Mouse (Mus musculus) neural tube, embryonic 14.5 days (tissue): Measurements from ENCODE around the gene Gm35315. TPM values are rescaled to one million over a fixed set of nuclear protein-coding genes. Genes with fewer than 3 reads are reported as not detected.

ENCODE experiments used
- ATAC-seq: fragments of 200-750 bp; cut with Nextera tagmentation; 2 replicates; pipeline ENCODE4 v1.8.0; 2017; ENCODE audit warnings: low read depth, mild to moderate bottlenecking, moderate TSS enrichment, moderate library complexity
- H3K27ac ChIP-seq: fragments of 300-500 bp; sonication (generic); 2 replicates; pipeline ENCODE4 v1.5.1; 2014; ENCODE audit warnings: low read depth, mild to moderate bottlenecking, control low read depth, low read length, moderate library complexity, mixed read lengths
- H3K27me3 ChIP-seq: fragments of 300-500 bp; sonication (generic); 2 replicates; pipeline ENCODE4 v1.6.1; 2014; ENCODE audit warnings: low read length; ENCODE audit not compliant: control insufficient read depth, insufficient read depth
- H3K36me3 ChIP-seq: fragments of 300-500 bp; sonication (generic); 2 replicates; pipeline ENCODE4 v1.6.1; 2014; ENCODE audit warnings: low read length, mixed read lengths; ENCODE audit not compliant: control insufficient read depth, insufficient read depth
- H3K4me1 ChIP-seq: fragments of 300-500 bp; sonication (generic); 2 replicates; pipeline ENCODE4 v1.6.1; 2014; ENCODE audit warnings: low read length; ENCODE audit not compliant: control insufficient read depth, insufficient read depth
- H3K4me2 ChIP-seq: fragments of 300-500 bp; sonication (generic); 2 replicates; pipeline ENCODE4 v1.6.1; 2014; ENCODE audit warnings: mild to moderate bottlenecking, low read depth, low read length, control low read depth
- H3K4me3 ChIP-seq: fragments of 300-500 bp; sonication (generic); 2 replicates; pipeline ENCODE4 v1.5.1; 2014; ENCODE audit warnings: low read depth, low read length, control low read depth, mixed read lengths
- H3K9ac ChIP-seq: fragments of 300-500 bp; sonication (generic); replicated peaks from 2 replicates; pipeline ENCODE4 v1.6.1; 2014; ENCODE audit warnings: low read depth, mild to moderate bottlenecking, control low read depth, low read length, mixed read lengths
- H3K9me3 ChIP-seq: fragments of 300-500 bp; sonication (generic); 2 replicates; pipeline ENCODE4 v1.6.1; 2016; ENCODE audit warnings: low read length; ENCODE audit not compliant: control insufficient read depth
- WGBS: fragments of 180-500 bp; shearing (Covaris S2); extraction: QIAGEN DNeasy Blood & Tissue Kit; methylation state at CpG from one replicate; pipeline ENCODE4 v1.1.7; 2014; 5-methylcytosine and 5-hydroxymethylcytosine counted together
- polyA plus RNA-seq: library from polyadenylated mRNA; unstranded; fragments of >200 nt; fragmentation: Nextera tagmentation; extraction: Ambion mirVana; gene quantifications from 2 replicates; pipeline ENCODE4 v1.2.1, GENCODE M21; 2014

The Gm35315 gene
- 0.33 and 0.50 TPM in 2 replicates for polyA plus RNA-seq

GRCm38 (mm10) chr5:110094030-110094846 lies at the start of gene Gm35315:
Gene Gm35315 (minus strand): TSS chr5:110094420.
- peak within 1 kb of the TSS; percentile 48 for H3K9ac ChIP-seq
- H3K36me3 ChIP-seq: no peaks in the 10 kb centered on the region
- H3K27ac ChIP-seq: peak within 1 kb of the TSS; percentile 10; the same call in 1 of the 2 replicates
- H3K4me3 ChIP-seq: peak within 1 kb of the TSS; percentile 40
- H3K4me2 ChIP-seq: peak within 1 kb of the TSS; percentile 68
- peak; percentile 97 for ATAC-seq
- WGBS: under 1% methylated on average over 24 of the region's 25 CpGs
- H3K9me3 ChIP-seq: no peaks in the 10 kb centered on the region
- H3K4me1 ChIP-seq: no peaks in the 10 kb centered on the region
- H3K27me3 ChIP-seq: no peaks in the 10 kb centered on the region

DNA sequence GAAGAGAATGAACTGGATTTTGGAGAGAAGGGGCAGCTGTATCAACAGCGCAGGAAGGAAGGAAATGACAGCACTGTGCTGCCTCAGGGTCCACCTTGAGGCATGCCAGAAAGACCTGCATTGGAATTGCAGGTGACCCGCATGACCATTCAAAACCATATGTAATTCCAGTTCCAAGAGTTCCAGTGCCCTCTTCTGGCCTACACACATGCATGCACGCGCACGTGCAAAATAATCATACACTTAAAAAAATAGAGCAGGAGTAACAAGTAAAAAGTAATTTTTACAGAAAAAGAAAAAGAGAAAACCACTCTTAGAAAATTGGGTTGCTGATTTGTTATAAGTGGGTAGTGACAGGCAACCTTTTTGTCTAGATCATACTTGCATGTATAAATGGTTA lies 48.8 kb upstream of the Gm35315 start:
- Histone ChIP-seq H3K9ac (no peak overlapping the region), H3K36me3 (peaks cover 48% of the 10 kb centered on the region), H3K27me3 (no peaks in the 10 kb centered on the region), H3K4me3 (no peak overlapping the region), H3K9me3 (no peaks in the 10 kb centered on the region), H3K27ac (no peak overlapping the region), H3K4me2 (no peak overlapping the region), H3K4me1 (no peaks in the 10 kb centered on the region)
- ATAC-seq: no peak
- 94% methylated on average over 5 of the region's 5 CpGs for WGBS

DNA sequence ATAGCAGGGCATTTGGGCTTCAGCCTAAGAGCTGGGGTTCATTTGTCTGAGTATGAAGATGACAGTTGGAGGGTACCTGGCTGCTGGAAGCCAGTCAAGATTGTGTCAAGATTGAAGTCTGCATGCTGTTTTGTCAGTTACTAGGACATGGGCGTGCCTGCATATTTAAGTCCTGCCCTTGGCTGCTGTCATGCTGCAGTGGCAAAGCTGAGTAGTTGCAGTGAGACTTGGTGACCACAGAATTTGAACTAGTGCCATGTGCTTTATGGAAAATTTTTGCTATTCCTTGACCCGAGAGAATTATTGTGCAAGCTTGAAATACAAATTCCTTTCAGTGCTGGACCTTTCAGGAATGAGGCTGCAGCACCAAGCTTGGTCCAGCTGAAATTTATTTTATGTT lies 48.1 kb upstream of the Gm35315 start:
- H3K27me3 ChIP-seq: no peaks in the 10 kb centered on the region
- no peak overlapping the region for H3K4me3 ChIP-seq
- ATAC-seq: no peak
- H3K36me3 ChIP-seq: peaks cover 44% of the 10 kb centered on the region
- WGBS: 92% methylated on average over 2 of the region's 2 CpGs
- H3K4me2 ChIP-seq: no peak overlapping the region
- no peaks in the 10 kb centered on the region for H3K4me1 ChIP-seq
- no peak overlapping the region for H3K9ac ChIP-seq
- H3K9me3 ChIP-seq: no peaks in the 10 kb centered on the region
- H3K27ac ChIP-seq: no peak overlapping the region

GRCm38 (mm10) chr5:110140424-110140823 lies 46.2 kb upstream of the Gm35315 start:
- Histone ChIP-seq H3K4me2 (no peak overlapping the region), H3K27ac (no peak overlapping the region), H3K9me3 (no peaks in the 10 kb centered on the region), H3K4me1 (peaks cover 5% of the 10 kb centered on the region; the same call in 1 of the 2 replicates), H3K9ac (no peak overlapping the region), H3K4me3 (no peak overlapping the region), H3K27me3 (no peaks in the 10 kb centered on the region), H3K36me3 (peaks cover 27% of the 10 kb centered on the region)
- WGBS: 96% methylated on average over 7 of the region's 7 CpGs
- ATAC-seq: no peak

- WGBS: over 99% methylated on average over 3 of the region's 3 CpGs
- H3K4me2 ChIP-seq: no peak overlapping the region
- H3K9ac ChIP-seq: no peak overlapping the region
- no peaks in the 10 kb centered on the region for H3K27me3 ChIP-seq
- H3K9me3 ChIP-seq: no peaks in the 10 kb centered on the region
- H3K4me3 ChIP-seq: no peak overlapping the region
- ATAC-seq: no peak
- peaks cover 18% of the 10 kb centered on the region for H3K36me3 ChIP-seq
- no peak overlapping the region for H3K27ac ChIP-seq
- H3K4me1 ChIP-seq: peaks cover 5% of the 10 kb centered on the region; the same call in 1 of the 2 replicates
Measured at GRCm38 (mm10) chr5:110139325-110139724, 45.1 kb upstream of the Gm35315 start.

DNA sequence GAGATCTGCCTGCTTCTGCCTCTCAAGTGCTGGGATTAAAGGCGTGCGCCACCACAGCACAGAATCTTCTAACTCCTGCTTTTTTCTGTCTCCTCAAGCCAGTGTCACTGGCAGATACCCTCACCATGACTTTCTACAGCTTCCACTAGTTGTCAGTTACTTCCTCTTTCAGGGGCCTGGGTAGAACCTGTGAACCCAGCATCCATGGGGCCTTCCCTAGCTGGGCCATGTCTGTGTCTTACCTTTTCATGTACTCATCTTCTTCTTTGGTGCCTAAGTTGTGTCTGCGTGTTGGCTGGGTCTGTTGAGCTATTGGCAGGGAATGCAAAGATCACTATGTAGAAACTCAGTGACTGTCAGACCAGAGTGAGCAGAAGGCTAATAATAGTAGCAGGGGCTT lies 43.6 kb upstream of the Gm35315 start:
- Histone ChIP-seq H3K4me3 (no peak overlapping the region), H3K27me3 (no peaks in the 10 kb centered on the region), H3K9me3 (no peaks in the 10 kb centered on the region), H3K4me1 (peaks cover 5% of the 10 kb centered on the region; the same call in 1 of the 2 replicates), H3K36me3 (peaks cover 7% of the 10 kb centered on the region), H3K9ac (no peak overlapping the region), H3K27ac (no peak overlapping the region), H3K4me2 (no peak overlapping the region)
- 96% methylated on average over 3 of the region's 3 CpGs for WGBS
- no peak for ATAC-seq

DNA sequence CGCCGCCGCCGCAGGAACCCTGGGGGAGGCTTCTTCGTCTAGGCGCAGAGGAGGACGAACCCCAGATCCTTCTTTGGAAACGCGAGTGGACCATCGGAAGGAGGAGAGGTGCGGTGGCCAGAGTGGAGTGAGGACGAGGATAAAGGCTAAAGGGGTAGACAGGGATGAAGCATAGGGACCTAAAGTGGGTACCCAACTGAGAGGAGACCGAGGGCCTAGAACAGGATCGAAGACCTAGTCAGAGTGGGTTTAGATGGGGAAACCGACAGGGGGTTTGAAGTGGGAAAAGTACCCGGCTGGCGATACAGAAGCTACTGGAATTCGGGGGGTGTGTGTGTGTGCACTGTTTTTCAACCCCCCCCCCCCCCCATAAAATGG lies 41.9 kb upstream of the Gm35315 start:
- H3K4me2 ChIP-seq: peak overlapping the region; percentile 58
- peak; percentile 39 for ATAC-seq
- peaks cover 5% of the 10 kb centered on the region; the same call in 1 of the 2 replicates for H3K4me1 ChIP-seq
- no peaks in the 10 kb centered on the region for H3K9me3 ChIP-seq
- H3K27ac ChIP-seq: 0 out of 2 replicates have a peak overlapping the region, but pooled peaks have one; percentile 41
- 7% methylated on average over 18 of the region's 18 CpGs for WGBS
- H3K4me3 ChIP-seq: peak overlapping the region; percentile 52
- peak overlapping the region; percentile 42 for H3K9ac ChIP-seq
- no peaks in the 10 kb centered on the region; the same call in none of the 2 replicates for H3K36me3 ChIP-seq
- H3K27me3 ChIP-seq: no peaks in the 10 kb centered on the region

GRCm38 (mm10) chr5:110135293-110136086 lies 41.3 kb upstream of the Gm35315 start, which contains the start of gene Chfr:
Gene Chfr (plus strand): TSS chr5:110135842.
- Histone ChIP-seq H3K4me2 (peak within 1 kb of the TSS; percentile 58), H3K36me3 (no peaks in the 10 kb centered on the region; the same call in none of the 2 replicates), H3K27me3 (no peaks in the 10 kb centered on the region)

More at GRCm38 (mm10) chr5:110135293-110136086, 41.3 kb upstream of the Gm35315 start, which contains the start of gene Chfr:
- H3K9ac ChIP-seq: peak within 1 kb of the TSS; percentile 42
- peak; percentile 99 for ATAC-seq
- peak within 1 kb of the TSS; percentile 52 for H3K4me3 ChIP-seq
- no peaks in the 10 kb centered on the region; the same call in 1 of the 2 replicates for H3K9me3 ChIP-seq
- 4% methylated on average over 46 of the region's 46 CpGs for WGBS
- H3K4me1 ChIP-seq: peaks cover 5% of the 10 kb centered on the region; the same call in 1 of the 2 replicates
- 0 out of 2 replicates have a peak within 1 kb of the TSS, but pooled peaks have one; percentile 41 for H3K27ac ChIP-seq
